Mouse (Mus musculus): ENCODE measurements around the gene Cmah. TPM values are rescaled to one million over a fixed set of nuclear protein-coding genes. Genes with fewer than 3 reads are reported as not detected.

Cmah gene
- polyA plus RNA-seq, 1 experiment, result 8.3 TPM

DNA sequence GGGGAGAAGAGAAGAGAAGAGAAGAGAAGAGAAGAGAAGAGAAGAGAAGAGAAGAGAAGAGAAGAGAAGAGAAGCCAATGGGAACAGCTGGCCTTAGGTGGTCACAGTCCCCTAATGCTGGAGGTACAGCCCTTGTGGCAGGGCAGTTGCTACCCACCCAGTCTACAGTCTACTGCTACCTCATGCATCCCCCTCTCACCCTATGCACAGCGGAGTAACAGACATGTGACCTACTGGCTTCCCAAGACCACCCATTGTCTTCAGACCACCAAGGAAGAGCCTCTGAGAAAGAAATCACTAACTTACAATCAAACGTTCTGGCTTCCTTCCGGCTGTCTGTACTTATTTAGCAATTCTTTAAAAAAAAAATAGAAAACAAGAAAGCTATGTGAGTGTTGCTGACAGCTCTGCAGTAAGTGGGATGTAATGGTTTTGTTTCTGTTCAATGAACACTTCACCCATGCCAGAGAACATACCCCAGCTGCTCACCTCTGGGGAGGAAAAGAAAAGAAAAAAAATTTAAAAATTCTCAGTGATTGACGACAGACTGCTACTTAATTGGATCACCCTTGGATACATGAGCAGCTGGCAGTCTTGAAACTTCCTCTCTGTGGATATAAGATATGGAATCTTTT is 196.5 kb downstream of the Cmah start:
- TF ChIP-seq POLR2A (IDR thresholded peaks at IDR 0.05; ENCODE audit: low read depth, low read length), result no peak
- TF ChIP-seq CTCF (conservative IDR thresholded peaks at IDR 0.05; ENCODE audit: insufficient read depth, insufficient read length, low read depth, low read length), result no peak
- WGBS, result 74% methylated on average over 4 of the region's 4 CpGs
- Histone ChIP-seq H3K27me3 (replicated peaks; ENCODE audit: control insufficient read depth, insufficient read depth, low read length) (no peaks in the 10 kb centered on the region), H3K27ac (ENCODE audit: insufficient read depth, low read depth, low read length) (no peak overlapping the region), H3K4me3 (ENCODE audit: insufficient read depth, low read depth, low read length) (no peak overlapping the region), H3K4me1 (ENCODE audit: control insufficient read depth, insufficient read depth, low read length) (no peaks in the 10 kb centered on the region), H3K36me3 (ENCODE audit: control insufficient read depth, insufficient read depth, low read length) (no peaks in the 10 kb centered on the region)
- no peak for DNase-seq

DNA sequence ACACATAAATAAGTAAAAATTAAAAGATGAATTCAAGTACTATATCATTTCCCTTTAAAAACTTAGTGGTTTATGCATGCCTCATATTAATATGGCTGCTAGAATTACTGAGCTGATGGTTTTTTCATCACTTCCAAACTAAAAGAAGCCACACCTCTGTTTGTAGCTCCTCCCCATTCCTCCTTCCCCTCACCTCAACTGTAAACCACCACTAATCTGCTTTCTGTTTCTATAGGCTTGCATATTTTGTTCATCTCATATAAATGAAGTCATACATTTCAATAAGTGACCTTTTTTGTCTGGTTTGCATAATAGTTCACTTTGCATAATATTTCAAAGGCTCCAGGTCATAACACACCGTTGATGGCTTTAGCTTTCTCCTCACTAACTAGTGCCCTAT is 197.3 kb downstream of the Cmah start:
- Histone ChIP-seq H3K4me3 (ENCODE audit: insufficient read depth, low read depth, low read length) (no peak overlapping the region), H3K4me1 (ENCODE audit: control insufficient read depth, insufficient read depth, low read length) (no peaks in the 10 kb centered on the region), H3K27ac (ENCODE audit: insufficient read depth, low read depth, low read length) (no peak overlapping the region), H3K36me3 (ENCODE audit: control insufficient read depth, insufficient read depth, low read length) (no peaks in the 10 kb centered on the region), H3K27me3 (replicated peaks; ENCODE audit: control insufficient read depth, insufficient read depth, low read length) (no peaks in the 10 kb centered on the region)
- DNase-seq, result no peak
- 73% methylated on average over 1 of the region's 1 CpGs for WGBS
- TF ChIP-seq CTCF (conservative IDR thresholded peaks at IDR 0.05; ENCODE audit: insufficient read depth, insufficient read length, low read depth, low read length) (no peak), POLR2A (IDR thresholded peaks at IDR 0.05; ENCODE audit: low read depth, low read length) (no peak)

DNA sequence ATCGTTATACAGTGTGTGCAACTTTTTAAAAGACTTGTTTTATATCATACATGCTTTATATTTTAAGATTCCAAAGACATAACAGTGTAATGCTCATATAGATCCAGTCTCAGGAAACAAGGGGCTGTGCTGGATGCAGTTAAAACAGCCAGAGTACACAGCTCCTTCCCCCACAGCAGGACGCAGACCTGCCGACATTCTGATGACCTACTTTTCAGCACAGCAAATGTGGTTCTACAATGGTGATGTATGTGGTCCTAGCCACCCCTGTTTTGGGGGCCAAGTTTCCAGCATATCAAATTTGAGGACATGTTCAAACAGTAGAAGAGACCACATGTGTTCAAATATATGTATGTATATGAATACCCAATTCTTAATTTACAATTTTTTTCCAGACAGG is 198.3 kb downstream of the Cmah start:
- DNase-seq, result no peak
- no peak overlapping the region for H3K4me3 ChIP-seq (ENCODE audit: insufficient read depth, low read depth, low read length)
- no peaks in the 10 kb centered on the region for H3K27me3 ChIP-seq (replicated peaks; ENCODE audit: control insufficient read depth, insufficient read depth, low read length)
- H3K36me3 ChIP-seq (ENCODE audit: control insufficient read depth, insufficient read depth, low read length), result no peaks in the 10 kb centered on the region
- TF ChIP-seq POLR2A (IDR thresholded peaks at IDR 0.05; ENCODE audit: low read depth, low read length) (no peak), CTCF (conservative IDR thresholded peaks at IDR 0.05; ENCODE audit: insufficient read depth, insufficient read length, low read depth, low read length) (no peak)
- no peak overlapping the region for H3K27ac ChIP-seq (ENCODE audit: insufficient read depth, low read depth, low read length)
- WGBS, result 70% methylated on average over 3 of the region's 3 CpGs
- no peaks in the 10 kb centered on the region for H3K4me1 ChIP-seq (ENCODE audit: control insufficient read depth, insufficient read depth, low read length)

DNA sequence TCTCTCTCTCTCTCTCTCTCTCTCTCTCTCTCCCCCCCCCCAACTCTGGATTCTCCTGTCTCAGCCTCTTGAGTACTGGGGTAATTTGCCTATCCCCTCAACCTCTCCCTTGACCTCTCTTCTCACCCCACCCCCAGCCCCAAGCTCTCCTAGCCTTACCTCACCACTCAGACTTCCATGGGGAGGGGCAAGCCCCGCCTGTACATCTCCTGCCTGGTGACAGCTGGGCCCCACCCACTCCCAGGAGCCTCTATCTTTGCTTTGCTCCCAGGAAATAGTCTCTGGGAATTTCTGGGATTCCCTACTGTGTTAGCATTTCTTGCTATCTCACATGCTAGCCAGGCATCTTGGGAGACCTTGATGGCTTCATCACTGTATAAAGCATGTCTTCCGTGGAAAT is 199.7 kb downstream of the Cmah start:
- Histone ChIP-seq H3K4me3 (ENCODE audit: insufficient read depth, low read depth, low read length) (no peak overlapping the region), H3K27me3 (replicated peaks; ENCODE audit: control insufficient read depth, insufficient read depth, low read length) (no peaks in the 10 kb centered on the region), H3K27ac (ENCODE audit: insufficient read depth, low read depth, low read length) (no peak overlapping the region), H3K36me3 (ENCODE audit: control insufficient read depth, insufficient read depth, low read length) (no peaks in the 10 kb centered on the region), H3K4me1 (ENCODE audit: control insufficient read depth, insufficient read depth, low read length) (no peaks in the 10 kb centered on the region)
- DNase-seq, result no peak
- TF ChIP-seq CTCF (conservative IDR thresholded peaks at IDR 0.05; ENCODE audit: insufficient read depth, insufficient read length, low read depth, low read length) (no peak), POLR2A (IDR thresholded peaks at IDR 0.05; ENCODE audit: low read depth, low read length) (no peak)
- WGBS, result 84% methylated on average over 2 of the region's 2 CpGs

Other genes starting within 250 kb of the Cmah start
- 6.9 and 7.7 TPM in 2 replicates for gene Carmil1, start 46.6 kb upstream of the Cmah start, polyA plus RNA-seq (2012; rRNA removed)

All from kidney, adult 2 months (tissue).